Mouse (Mus musculus) forebrain, postnatal 0 days (tissue): ENCODE measurements around the gene Polr3g. TPM values are rescaled to one million over a fixed set of nuclear protein-coding genes. Genes with fewer than 3 reads are reported as not detected.
A peak's percentile ranks its signal among the peaks of the same experiment; 100 is the strongest.

Experiments used
- ATAC-seq: fragments of 200-750 bp; cut with Nextera tagmentation; 2 replicates; pipeline ENCODE4 v1.8.0; 2017; ENCODE audit warnings: mild to moderate bottlenecking, moderate library complexity
- DNase-seq: peaks from one replicate; pipeline ENCODE4 v3.0.0-alpha.2; 2015
- H3K27ac ChIP-seq: fragments of 300-500 bp; sonication (generic); 2 replicates; pipeline ENCODE4 v1.5.1; 2014; ENCODE audit warnings: low read depth, mild to moderate bottlenecking, antibody characterized with exemption, low read length, moderate library complexity, mixed read lengths
- H3K27me3 ChIP-seq: fragments of 300-500 bp; sonication (generic); 2 replicates; pipeline ENCODE4 v1.6.1; 2014; ENCODE audit warnings: mild to moderate bottlenecking, low read length, mixed read lengths; ENCODE audit not compliant: insufficient read depth
- H3K36me3 ChIP-seq: fragments of 300-500 bp; sonication (generic); 2 replicates; pipeline ENCODE4 v1.6.1; 2014; ENCODE audit warnings: mild to moderate bottlenecking, moderate library complexity; ENCODE audit not compliant: insufficient read depth
- H3K4me1 ChIP-seq: fragments of 300-500 bp; sonication (generic); 2 replicates; pipeline ENCODE4 v1.6.1; 2014; ENCODE audit warnings: antibody characterized with exemption; ENCODE audit not compliant: insufficient read depth
- H3K4me2 ChIP-seq: fragments of 300-500 bp; sonication (generic); 2 replicates; pipeline ENCODE4 v1.6.1; 2014; ENCODE audit warnings: low read depth, mild to moderate bottlenecking, moderate library complexity
- H3K4me3 ChIP-seq: fragments of 300-500 bp; sonication (generic); 2 replicates; pipeline ENCODE4 v1.5.1; 2014; ENCODE audit warnings: low read depth, low read length, mixed read lengths
- H3K9ac ChIP-seq: fragments of 300-500 bp; sonication (generic); 2 replicates; pipeline ENCODE4 v1.6.1; 2014; ENCODE audit warnings: mild to moderate bottlenecking
- H3K9me3 ChIP-seq: fragments of 300-500 bp; sonication (generic); 2 replicates; pipeline ENCODE4 v1.6.1; 2016; ENCODE audit warnings: low read length
- CTCF ChIP-seq: sonication (generic); IDR thresholded peaks from 2 replicates; pipeline ENCODE4 v1.5.1; 2016; ENCODE audit warnings: antibody characterized with exemption, control low read depth, low read depth
- WGBS: fragments of 180-500 bp; shearing (Covaris S2); extraction: QIAGEN DNeasy Blood & Tissue Kit; methylation state at CpG from one replicate; pipeline ENCODE4 v1.1.7; 2014; 5-methylcytosine and 5-hydroxymethylcytosine counted together
- polyA plus RNA-seq: library from polyadenylated mRNA; unstranded; fragments of >200 nt; fragmentation: Nextera tagmentation; extraction: Ambion mirVana; gene quantifications from 2 replicates; pipeline ENCODE4 v1.2.1, GENCODE M21; 2015
- total RNA-seq: library from RNA; depleted of rRNA; stranded (reverse); fragments of >200 nt; gene quantifications from 2 replicates; pipeline ENCODE4 v1.2.3, GENCODE M21; 2014; rRNA removed

The Polr3g gene
- total RNA-seq: 2.2 and 3.0 TPM in 2 replicates
- 2.4 and 2.5 TPM in 2 replicates for polyA plus RNA-seq

DNA sequence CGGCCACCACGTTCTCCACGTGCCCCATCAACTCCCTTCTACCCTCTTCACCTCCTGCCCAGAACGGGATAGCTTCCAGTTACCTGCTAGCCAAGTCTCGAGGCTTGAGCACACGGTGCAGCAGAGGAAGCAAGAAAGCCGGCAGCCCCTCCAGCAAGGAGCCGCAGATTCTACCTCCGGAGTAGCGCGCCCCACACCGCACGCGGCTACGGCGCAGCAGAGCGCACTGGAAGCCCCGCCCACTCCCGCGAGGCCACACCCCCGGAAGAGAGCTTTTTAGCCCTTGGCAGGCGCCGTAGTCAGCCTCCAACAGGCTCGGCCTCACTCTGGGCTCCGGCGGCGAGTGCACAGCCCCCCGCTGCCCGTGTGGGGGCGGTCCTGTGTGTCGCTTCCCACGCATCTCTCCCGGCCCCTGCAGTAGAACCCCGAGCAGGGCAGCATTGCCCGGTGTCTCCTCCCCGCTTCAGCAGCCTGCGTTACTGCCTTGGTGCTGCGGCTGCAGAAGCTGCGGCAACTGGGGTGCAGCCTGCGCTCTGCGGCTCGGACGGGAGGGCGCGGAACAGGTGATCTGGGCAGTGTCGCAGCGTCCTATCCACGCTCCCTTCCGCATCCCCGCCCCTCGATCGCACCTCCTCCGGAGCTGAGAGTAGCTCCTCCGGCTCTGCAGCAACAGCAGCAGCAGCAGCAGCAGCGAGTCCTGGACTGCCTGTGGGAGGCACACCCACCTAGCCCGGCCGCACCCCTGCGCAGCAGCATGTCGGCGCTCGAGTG lies at the start of gene Polr3g, which contains the start of gene Mblac2:
Gene Polr3g (minus strand): TSS at position 239 of the 771 bp plus-strand sequence.
Gene Mblac2 (plus strand): TSS at position 567 of the 771 bp plus-strand sequence.
- H3K36me3 ChIP-seq: no peaks in the 10 kb centered on the region
- no peaks in the 10 kb centered on the region for H3K27me3 ChIP-seq
- peaks cover 10% of the 10 kb centered on the region; the same call in 1 of the 2 replicates for H3K4me1 ChIP-seq
- H3K4me2 ChIP-seq: peak within 1 kb of the TSS; percentile 92
- H3K9ac ChIP-seq: peak within 1 kb of the TSS; percentile 81
- WGBS: 3% methylated on average over 61 of the region's 61 CpGs
- peak; percentile 97 for ATAC-seq
- H3K4me3 ChIP-seq: peak within 1 kb of the TSS; percentile 85
- peak within 1 kb of the TSS; percentile 87 for H3K27ac ChIP-seq
- peak; percentile 96 for DNase-seq
- TF ChIP-seq CTCF: peak; percentile 52
- H3K9me3 ChIP-seq: no peaks in the 10 kb centered on the region

DNA sequence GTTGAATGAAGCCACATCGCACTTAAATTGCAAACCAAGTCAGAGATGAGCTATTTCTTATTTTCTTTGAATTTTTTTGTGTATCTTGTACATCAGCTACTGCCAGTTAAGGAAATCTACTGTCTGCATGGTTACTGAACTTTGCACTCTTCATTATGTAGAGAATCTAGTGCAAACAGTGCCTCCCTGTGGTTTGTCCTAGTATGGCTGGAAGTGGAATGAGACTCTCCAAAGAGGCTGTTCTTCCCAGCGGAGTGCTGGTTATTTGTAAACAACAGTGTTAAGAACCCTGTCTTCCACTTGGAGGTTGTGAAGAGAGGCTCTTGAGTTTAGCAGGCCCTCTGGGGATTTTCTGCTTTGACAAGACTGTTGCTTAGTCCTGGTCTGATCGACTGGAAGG lies 49.6 kb upstream of the Polr3g start:
- 29% methylated on average over 3 of the region's 3 CpGs for WGBS
- H3K9me3 ChIP-seq: no peaks in the 10 kb centered on the region
- DNase-seq: peak; percentile 61
- no peak overlapping the region for H3K27ac ChIP-seq
- peak; percentile 56 for ATAC-seq
- no peak overlapping the region for H3K4me2 ChIP-seq
- TF ChIP-seq CTCF: peak; percentile 75
- no peaks in the 10 kb centered on the region for H3K4me1 ChIP-seq
- no peak overlapping the region for H3K9ac ChIP-seq
- H3K36me3 ChIP-seq: no peaks in the 10 kb centered on the region
- no peaks in the 10 kb centered on the region for H3K27me3 ChIP-seq
- no peak overlapping the region for H3K4me3 ChIP-seq

DNA sequence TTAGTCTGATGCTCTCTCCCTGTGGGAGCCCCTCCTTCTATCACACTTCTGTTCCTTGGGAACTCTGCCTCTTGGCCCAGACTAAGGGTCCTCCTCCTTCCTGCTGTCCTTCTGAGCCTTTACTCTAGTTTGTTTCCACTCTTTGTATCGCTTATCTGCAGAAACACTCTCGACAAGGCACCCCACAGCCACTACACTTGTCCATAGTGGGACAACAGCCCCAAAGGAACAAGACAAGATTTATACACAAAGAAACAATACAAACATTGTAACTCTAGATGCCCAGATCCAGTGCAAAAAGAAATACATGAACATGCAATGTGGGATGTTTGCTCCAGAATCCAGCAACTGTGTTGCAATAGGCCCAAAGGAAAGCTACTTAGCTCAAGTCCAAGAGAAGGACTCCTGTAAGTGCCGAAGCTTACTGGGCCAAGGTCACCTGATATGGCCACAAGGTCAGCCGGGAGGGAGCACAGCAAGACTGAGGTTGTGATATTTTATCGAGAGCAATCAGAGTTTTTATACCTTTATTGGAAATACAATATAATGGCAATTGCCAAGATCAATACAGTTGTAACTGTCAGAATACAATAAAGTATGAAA lies 46.3 kb upstream of the Polr3g start:
- H3K36me3 ChIP-seq: no peaks in the 10 kb centered on the region
- DNase-seq (no peak), ATAC-seq (no peak)
- H3K4me2 ChIP-seq: no peak overlapping the region
- H3K9ac ChIP-seq: no peak overlapping the region
- TF ChIP-seq CTCF: no peak
- no peaks in the 10 kb centered on the region for H3K4me1 ChIP-seq
- WGBS: 86% methylated on average over 5 of the region's 5 CpGs
- no peak overlapping the region for H3K27ac ChIP-seq
- no peaks in the 10 kb centered on the region for H3K27me3 ChIP-seq
- no peaks in the 10 kb centered on the region for H3K9me3 ChIP-seq
- H3K4me3 ChIP-seq: no peak overlapping the region

DNA sequence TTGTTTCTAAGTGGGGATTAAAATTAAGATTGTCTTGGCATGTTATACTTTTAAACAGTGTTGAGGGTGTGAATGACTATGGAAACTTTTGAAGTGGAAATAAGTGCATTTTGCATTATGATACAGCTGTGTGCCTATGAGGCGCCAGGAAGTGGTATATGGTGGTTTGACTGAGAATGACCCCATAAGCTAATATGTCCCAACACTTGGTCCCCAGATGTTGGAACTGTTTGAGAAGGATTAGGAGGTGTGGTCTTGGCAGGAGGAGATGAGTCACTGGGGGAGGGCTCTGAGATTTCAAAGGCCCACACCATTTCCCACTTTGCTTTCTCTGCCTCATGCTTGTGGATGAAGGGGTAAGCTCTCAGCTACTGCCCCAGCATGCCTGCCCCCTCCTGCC lies 44.5 kb upstream of the Polr3g start:
- H3K9ac ChIP-seq: no peak overlapping the region
- no peak for DNase-seq
- 97% methylated on average over 1 of the region's 1 CpGs for WGBS
- TF ChIP-seq CTCF: no peak
- H3K27me3 ChIP-seq: no peaks in the 10 kb centered on the region
- no peak overlapping the region for H3K4me3 ChIP-seq
- no peaks in the 10 kb centered on the region for H3K36me3 ChIP-seq
- no peak overlapping the region for H3K4me2 ChIP-seq
- no peaks in the 10 kb centered on the region for H3K4me1 ChIP-seq
- H3K9me3 ChIP-seq: no peaks in the 10 kb centered on the region
- no peak overlapping the region for H3K27ac ChIP-seq
- no peak for ATAC-seq

DNA sequence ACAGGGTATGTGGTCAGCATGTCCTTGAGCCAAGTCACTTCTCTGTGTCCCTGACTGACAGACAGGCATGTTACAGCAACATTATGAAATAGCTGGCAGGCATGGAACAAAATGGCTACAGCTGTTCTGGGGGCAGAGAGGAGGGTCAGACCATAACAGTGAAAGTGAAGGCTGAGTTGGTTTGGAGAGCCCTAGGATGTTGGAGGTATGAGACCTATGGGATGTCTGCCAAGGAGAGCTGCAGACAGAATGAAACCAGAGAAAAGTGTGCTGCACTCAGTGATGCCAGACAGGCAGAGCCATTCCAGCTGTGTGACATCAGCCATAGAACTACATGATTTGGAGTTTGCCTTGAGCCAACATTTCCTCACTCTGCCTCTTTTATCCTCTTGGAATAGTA lies 44.1 kb upstream of the Polr3g start:
- Histone ChIP-seq H3K4me2 (no peak overlapping the region), H3K27ac (no peak overlapping the region), H3K36me3 (no peaks in the 10 kb centered on the region), H3K4me1 (no peaks in the 10 kb centered on the region), H3K9me3 (no peaks in the 10 kb centered on the region), H3K4me3 (no peak overlapping the region), H3K27me3 (no peaks in the 10 kb centered on the region), H3K9ac (no peak overlapping the region)
- TF ChIP-seq CTCF: no peak
- ATAC-seq (no peak), DNase-seq (no peak)

DNA sequence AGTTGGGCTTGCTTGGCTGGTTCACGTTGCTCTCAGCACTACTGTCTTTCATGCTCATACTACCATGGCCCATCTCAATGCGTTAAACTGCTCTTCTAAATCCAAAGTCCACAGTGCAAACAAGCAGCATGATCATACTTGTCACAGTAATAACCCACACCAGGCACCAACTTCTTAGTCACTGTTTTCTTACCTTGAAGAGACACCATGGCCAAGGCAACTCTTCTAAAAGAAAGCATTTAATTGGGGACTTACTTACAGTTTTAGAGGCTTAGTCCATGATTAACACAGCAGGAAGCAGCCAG lies 33.2 kb upstream of the Polr3g start:
- no peak overlapping the region for H3K4me2 ChIP-seq
- no peak overlapping the region for H3K4me3 ChIP-seq
- TF ChIP-seq CTCF: no peak
- H3K9me3 ChIP-seq: no peaks in the 10 kb centered on the region
- no peaks in the 10 kb centered on the region for H3K27me3 ChIP-seq
- H3K4me1 ChIP-seq: no peaks in the 10 kb centered on the region
- 32% methylated on average over 2 of the region's 2 CpGs for WGBS
- H3K9ac ChIP-seq: no peak overlapping the region
- ATAC-seq: no peak
- H3K27ac ChIP-seq: no peak overlapping the region
- no peaks in the 10 kb centered on the region for H3K36me3 ChIP-seq
- DNase-seq: no peak

DNA sequence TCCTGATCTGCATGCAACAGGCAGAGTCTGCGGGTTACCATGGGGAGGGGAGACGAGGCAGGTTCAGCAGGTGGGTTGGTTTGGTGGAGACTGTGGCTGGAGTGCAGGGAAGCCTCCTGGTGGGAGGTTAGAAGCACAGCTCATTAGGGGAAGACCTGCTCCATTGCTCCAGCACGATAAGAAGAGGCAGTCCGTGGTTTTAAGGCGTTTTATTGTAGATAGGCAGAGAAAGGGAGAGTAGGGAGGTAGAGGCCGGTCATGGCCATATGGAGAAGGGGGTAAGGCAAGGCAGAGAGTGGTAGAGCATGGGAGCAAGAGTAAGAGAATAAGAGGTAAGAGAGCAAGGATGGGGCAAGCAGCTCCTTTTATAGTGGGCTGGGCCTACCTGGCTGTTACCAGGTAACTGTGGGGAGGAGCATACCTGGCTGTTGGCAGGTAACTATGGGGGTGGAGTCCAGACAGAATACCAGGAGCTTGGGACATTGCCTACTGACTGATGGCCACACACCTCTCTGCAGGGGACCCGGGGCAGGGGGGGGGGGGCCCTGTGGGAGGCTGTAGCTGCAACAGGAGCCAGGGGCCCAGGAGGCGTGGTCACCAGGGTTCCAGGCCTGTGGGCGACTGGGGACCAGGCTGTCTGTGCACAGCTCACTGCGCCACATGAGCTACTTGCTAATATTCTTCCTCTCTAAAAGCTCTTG lies 32.7 kb upstream of the Polr3g start:
- ATAC-seq (no peak), DNase-seq (no peak)
- H3K4me3 ChIP-seq: no peak overlapping the region
- H3K27ac ChIP-seq: no peak overlapping the region
- no peaks in the 10 kb centered on the region for H3K27me3 ChIP-seq
- TF ChIP-seq CTCF: no peak
- WGBS: 51% methylated on average over 10 of the region's 10 CpGs
- H3K9ac ChIP-seq: no peak overlapping the region
- no peak overlapping the region for H3K4me2 ChIP-seq
- no peaks in the 10 kb centered on the region for H3K4me1 ChIP-seq
- H3K9me3 ChIP-seq: no peaks in the 10 kb centered on the region
- no peaks in the 10 kb centered on the region for H3K36me3 ChIP-seq
